Mouse (Mus musculus) urinary bladder, adult 18-20 months (tissue): ENCODE results near the gene Dlgap5.
"Not testable (repeated sequence)": the region's sequence is repeated elsewhere in the genome, so short reads cannot be mapped to it uniquely, and the experiment has no call there.

Source experiments
- DNase-seq, 2 experiments: peaks; one replicate each; pipeline ENCODE4 v3.0.0; 2022; ENCODE audit warnings: low spot score in 2 of 2, mixed read lengths in 2 of 2

The Dlgap5 gene

GRCm38 (mm10) chr14:47417775-47418665, at the start of gene Dlgap5:
Gene Dlgap5 (minus strand): TSS chr14:47418407.
- DNase-seq: peak; percentile 83 to 89

- DNase-seq: no peak
These were observed 47.4 kb upstream of the Dlgap5 start for GRCm38 (mm10) chr14:47465468-47466175.

- no peak for DNase-seq
These were observed 46.2 kb upstream of the Dlgap5 start for GRCm38 (mm10) chr14:47464426-47464825.

GRCm38 (mm10) chr14:47462877-47463460, 44.8 kb upstream of the Dlgap5 start:
- no peak for DNase-seq

- DNase-seq: no peak
These were observed 44.2 kb upstream of the Dlgap5 start for GRCm38 (mm10) chr14:47462453-47462852.

- no peak for DNase-seq
These were observed 43.8 kb upstream of the Dlgap5 start for GRCm38 (mm10) chr14:47461997-47462396.

GRCm38 (mm10) chr14:47459556-47459955, 41.3 kb upstream of the Dlgap5 start:
- DNase-seq: no peak

- DNase-seq: not testable (repeated sequence)
These were observed 31.9 kb upstream of the Dlgap5 start, which contains the start of gene Fbxo34 for GRCm38 (mm10) chr14:47450121-47450520. Gene Fbxo34 (plus strand): TSS chr14:47450421.

GRCm38 (mm10) chr14:47445331-47446095, 27.3 kb upstream of the Dlgap5 start:
- no peak for DNase-seq

GRCm38 (mm10) chr14:47444907-47445306, 26.7 kb upstream of the Dlgap5 start:
- no peak for DNase-seq

- DNase-seq: no peak
These were observed 20.7 kb upstream of the Dlgap5 start for GRCm38 (mm10) chr14:47438947-47439346.

GRCm38 (mm10) chr14:47432987-47433386, 14.8 kb upstream of the Dlgap5 start:
- DNase-seq: no peak

- DNase-seq: no peak
These were observed 4.3 kb upstream of the Dlgap5 start for GRCm38 (mm10) chr14:47422466-47422865.

- no peak for DNase-seq
These were observed 3.4 kb upstream of the Dlgap5 start for GRCm38 (mm10) chr14:47421606-47422005.

GRCm38 (mm10) chr14:47419723-47420276, 1.6 kb upstream of the Dlgap5 start:
- no peak for DNase-seq

GRCm38 (mm10) chr14:47419034-47419625, 923 bp upstream of the Dlgap5 start:
- DNase-seq: no peak

- DNase-seq: no peak
These were observed 422 bp upstream of the Dlgap5 start for GRCm38 (mm10) chr14:47418666-47418991.

GRCm38 (mm10) chr14:47417346-47417745, 861 bp downstream of the Dlgap5 start:
- no peak for DNase-seq

GRCm38 (mm10) chr14:47406000-47406399, 12.2 kb downstream of the Dlgap5 start:
- DNase-seq: no peak

GRCm38 (mm10) chr14:47402735-47403134, 15.5 kb downstream of the Dlgap5 start:
- DNase-seq: no peak

GRCm38 (mm10) chr14:47396165-47396652, 22.0 kb downstream of the Dlgap5 start:
- DNase-seq: no peak
